Mouse (Mus musculus): ENCODE data around the gene Gm10337.

DNA sequence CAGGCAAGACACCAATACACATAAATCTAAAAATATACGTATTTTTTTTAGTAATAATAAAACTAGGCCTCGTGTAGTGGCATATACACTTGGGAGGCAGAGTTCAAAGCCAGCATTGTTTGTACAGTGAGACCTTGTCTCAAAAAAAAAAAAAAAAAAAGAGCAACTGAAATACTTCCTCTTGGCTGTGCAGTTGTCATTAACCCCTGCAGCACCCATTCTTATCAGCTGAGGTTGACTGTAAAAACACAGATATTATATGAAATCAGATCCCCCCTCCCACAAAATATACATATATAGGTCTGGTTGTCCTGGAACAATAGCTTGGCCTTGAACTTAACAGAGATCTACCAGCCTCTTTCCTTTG lies 2.9 kb downstream of the Gm10337 start:
- TF ChIP-seq POLR2A (IDR thresholded peaks at IDR 0.05; ENCODE audit: borderline replicate concordance, insufficient read depth, low read length) (no peak), CTCF (IDR thresholded peaks at IDR 0.05; ENCODE audit: borderline replicate concordance, insufficient read depth, low read depth, low read length) (no peak)
